Mouse (Mus musculus) ES-Bruce4 (cell line): ENCODE data around the gene Traf2.

ENCODE experiments used
- CTCF ChIP-seq: IDR thresholded peaks from one replicate; pipeline ENCODE4 v1.8.1; 2011; ENCODE audit warnings: low read depth, low read length
- EP300 ChIP-seq: IDR thresholded peaks from 2 replicates; pipeline ENCODE4 v1.6.1; 2011; ENCODE audit warnings: low read depth, low read length; ENCODE audit not compliant: insufficient read depth
- POLR2A ChIP-seq: IDR thresholded peaks from one replicate; pipeline ENCODE4 v1.8.1; 2011; ENCODE audit warnings: low read length; ENCODE audit not compliant: insufficient read depth

GRCm38 (mm10) chr2:25581294-25581864 is 34.6 kb upstream of the Traf2 start, which contains the start of gene Ajm1:
- TF ChIP-seq EP300 (no peak), CTCF (peak; percentile 82), POLR2A (no peak)
